Comparison of ENCODE assay signal across 1 mouse cellular context in the genomic region with DNA sequence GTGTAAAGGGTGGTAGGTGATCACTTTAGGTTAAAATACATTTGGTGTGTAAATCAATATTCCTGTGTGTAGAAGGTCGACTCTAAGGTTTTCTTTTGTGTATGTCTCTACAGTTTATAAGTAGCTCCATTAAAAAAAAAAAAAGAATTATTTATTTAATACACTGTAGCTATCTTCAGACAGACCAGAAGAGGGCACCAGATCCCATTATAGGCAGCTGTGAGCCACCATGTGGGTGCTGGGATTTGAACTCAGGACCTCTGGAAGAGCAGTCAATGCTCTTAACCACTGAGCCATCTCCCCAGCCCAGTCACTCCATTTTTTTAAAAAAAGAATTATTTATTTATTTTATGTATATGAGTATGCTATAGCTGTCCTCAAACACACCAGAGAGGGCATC.
A peak's percentile ranks its signal among the peaks of the same experiment; 100 is the strongest.
TF ChIP-seq lines count a peak whose summit lies in the region.

No protein-coding gene starts in this region.

TF ChIP-seq in MEL, 35 proteins besides CTCF, POLR2A, EP300 and RAD21 (continued from another document):
- TF ChIP-seq RCOR1 (IDR thresholded peaks at IDR 0.05; ENCODE audit: low read depth, low read length) (no peak), ZC3H11A (IDR thresholded peaks at IDR 0.05; ENCODE audit: low read depth, low read length) (0 out of 2 replicates have a peak, but pooled peaks have one; percentile 11), MAZ (IDR thresholded peaks at IDR 0.05; ENCODE audit: low read depth, low read length) (no peak), MXI1 (IDR thresholded peaks at IDR 0.05; ENCODE audit: low read depth, low read length) (no peak), TAL1 (IDR thresholded peaks at IDR 0.05; ENCODE audit: low read length) (no peak), ETS1 (IDR thresholded peaks at IDR 0.05; ENCODE audit: low read depth, low read length) (no peak), TBP (IDR thresholded peaks at IDR 0.05; ENCODE audit: low read depth, low read length) (no peak), POLR2AphosphoS5 (IDR thresholded peaks at IDR 0.05; ENCODE audit: borderline replicate concordance, low read depth, low read length) (no peak), USF2 (IDR thresholded peaks at IDR 0.05; ENCODE audit: borderline replicate concordance in 1 of 2, insufficient read depth in 1 of 2, low read depth in 1 of 2, low read length in 2 of 2) (no peak), ZKSCAN1 (IDR thresholded peaks at IDR 0.05; ENCODE audit: low read depth, low read length) (no peak), POLR2AphosphoS2 (IDR thresholded peaks at IDR 0.05; ENCODE audit: low read length) (no peak), GABPA (IDR thresholded peaks at IDR 0.05; ENCODE audit: low read depth, low read length) (no peak), E2F4 (IDR thresholded peaks at IDR 0.05; ENCODE audit: borderline replicate concordance, low read depth, low read length) (no peak), MYB (IDR thresholded peaks at IDR 0.05; ENCODE audit: low read depth, low read length) (no peak), ZNF384 (IDR thresholded peaks at IDR 0.05; ENCODE audit: low read depth, low read length) (peak; percentile 91), SIN3A (IDR thresholded peaks at IDR 0.05; ENCODE audit: low read length) (no peak), USF1 (IDR thresholded peaks at IDR 0.05; ENCODE audit: low read depth, low read length) (no peak), GATA1 (IDR thresholded peaks at IDR 0.05; ENCODE audit: low read depth, low read length) (no peak), MAFK (IDR thresholded peaks at IDR 0.05; ENCODE audit: borderline replicate concordance, low read depth, low read length) (no peak), TCF12 (IDR thresholded peaks at IDR 0.05; ENCODE audit: low read depth, low read length) (no peak), CHD1 (IDR thresholded peaks at IDR 0.05; ENCODE audit: low read depth, low read length) (no peak), MAX (IDR thresholded peaks at IDR 0.05; ENCODE audit: low read length) (no peak), BHLHE40 (IDR thresholded peaks at IDR 0.05; ENCODE audit: borderline replicate concordance, low read depth, low read length) (no peak), CHD2 (IDR thresholded peaks at IDR 0.05; ENCODE audit: low read length) (no peak), KAT2A (conservative IDR thresholded peaks at IDR 0.05; ENCODE audit: low read depth, low read length) (no peak), MEF2A (IDR thresholded peaks at IDR 0.05; ENCODE audit: extremely low read depth, insufficient replicate concordance, low read depth, low read length, poor library complexity, severe bottlenecking) (no peak), ELF1 (IDR thresholded peaks at IDR 0.05; ENCODE audit: low read depth, low read length) (no peak), UBTF (IDR thresholded peaks at IDR 0.05; ENCODE audit: borderline replicate concordance, insufficient read depth, low read depth, low read length) (no peak), ZMIZ1 (IDR thresholded peaks at IDR 0.05; ENCODE audit: low read depth, low read length) (no peak), NELFE (IDR thresholded peaks at IDR 0.05; ENCODE audit: low read depth, low read length) (no peak), HCFC1 (IDR thresholded peaks at IDR 0.05; ENCODE audit: low read depth, low read length) (no peak), SMC3 (IDR thresholded peaks at IDR 0.05; ENCODE audit: low read depth, low read length) (peak; percentile 41)
